Mouse (Mus musculus): Measurements from ENCODE around the gene Ahcyl2.

DNA sequence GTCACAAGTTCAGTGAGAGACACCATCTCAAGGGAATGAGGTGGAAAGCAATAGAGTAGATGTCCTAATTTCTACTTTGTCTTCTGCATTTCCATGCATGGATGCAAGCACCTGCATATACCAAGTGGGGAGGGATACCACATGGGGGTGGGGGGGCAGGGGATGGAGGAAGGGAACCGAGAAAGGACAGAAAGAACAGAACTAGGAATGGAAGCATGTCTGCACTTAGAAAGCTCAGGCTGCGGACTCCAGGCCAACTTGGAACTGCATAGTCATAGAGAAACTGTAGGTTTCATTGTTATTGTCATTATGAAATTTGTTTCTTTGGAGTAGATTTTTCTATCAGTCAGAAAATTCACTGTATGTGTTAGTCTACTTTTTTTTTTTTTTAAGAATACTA lies 69.8 kb downstream of the Ahcyl2 start:
- TF ChIP-seq CTCF (IDR thresholded peaks at IDR 0.05; ENCODE audit: low read depth) (no peak), EP300 (optimal IDR thresholded peaks at IDR 0.05) (no peak)

Measured in stomach, postnatal 0 days (tissue).